Mouse (Mus musculus): Measurements from ENCODE around the gene Tubg1. TPM values are rescaled to one million over a fixed set of nuclear protein-coding genes. Genes with fewer than 3 reads are reported as not detected.
"Not testable (repeated sequence)": the region's sequence is repeated elsewhere in the genome, so short reads cannot be mapped to it uniquely, and the experiment has no call there.

Tubg1 gene
- polyA plus RNA-seq, 1 experiment from 2014 or later = 63.1 TPM

GRCm38 (mm10) chr11:101154648-101155047, 34.9 kb downstream of the Tubg1 start:
- no peak for ATAC-seq (ENCODE audit: insufficient number of reproducible peaks, insufficient read depth, low FRiP score, low read depth)
- Histone ChIP-seq H3K27me3 (ENCODE audit: control insufficient read depth, insufficient read depth, low read length) (0 out of 2 replicates have a peak, but pooled peaks cover 3% of the 10 kb centered on the region), H3K4me3 (ENCODE audit: control insufficient read depth in 1 of 2, insufficient read depth in 1 of 2, low read depth in 1 of 2, low read length in 2 of 2) (no peak overlapping the region), H3K4me2 (ENCODE audit: low read length) (no peak overlapping the region), H3K9me3 (ENCODE audit: control insufficient read depth, low read length) (no peaks in the 10 kb centered on the region), H3K4me1 (ENCODE audit: control insufficient read depth in 2 of 2, insufficient read depth in 2 of 2, low read length in 2 of 2) (peaks cover 5 to 6% of the 10 kb centered on the region in 2 experiments), H3K9ac (ENCODE audit: low read length) (no peak overlapping the region), H3K27ac (replicated peaks in 1 of 2; ENCODE audit: control insufficient read depth in 1 of 2, insufficient read depth in 1 of 2, low read depth in 2 of 2, low read length in 2 of 2) (no peak overlapping the region), H3K36me3 (ENCODE audit: control insufficient read depth, insufficient read depth, low read length) (no peaks in the 10 kb centered on the region)

DNA sequence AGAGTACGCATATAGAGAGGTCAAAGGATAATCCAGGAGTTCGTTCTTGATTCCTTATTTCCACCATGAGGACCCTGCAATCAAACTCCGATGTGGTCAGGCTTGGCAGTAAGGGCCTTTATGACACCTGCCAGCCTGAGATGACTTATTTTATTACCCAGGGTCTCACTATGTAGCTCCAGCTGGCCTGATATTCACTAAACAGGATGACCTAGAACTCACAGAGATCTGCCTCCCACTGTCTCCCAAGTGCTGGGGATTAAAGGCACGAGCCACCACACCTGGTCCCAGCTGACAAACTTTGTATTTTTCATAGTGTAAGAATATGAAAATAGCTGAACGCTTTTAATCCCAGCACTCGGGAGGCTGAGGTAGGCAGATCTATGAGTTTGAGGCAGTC, 35.4 kb downstream of the Tubg1 start:
- no peak overlapping the region for H3K9ac ChIP-seq (ENCODE audit: low read length)
- H3K4me2 ChIP-seq (ENCODE audit: low read length) = peak overlapping the region; percentile 74
- H3K27ac ChIP-seq (replicated peaks in 1 of 2; ENCODE audit: control insufficient read depth in 1 of 2, insufficient read depth in 1 of 2, low read depth in 2 of 2, low read length in 2 of 2) = no peak overlapping the region
- no peak overlapping the region for H3K4me3 ChIP-seq (ENCODE audit: control insufficient read depth in 1 of 2, insufficient read depth in 1 of 2, low read depth in 1 of 2, low read length in 2 of 2)
- 0 out of 2 replicates have a peak, but pooled peaks cover 3% of the 10 kb centered on the region for H3K27me3 ChIP-seq (ENCODE audit: control insufficient read depth, insufficient read depth, low read length)
- H3K9me3 ChIP-seq (ENCODE audit: control insufficient read depth, low read length) = no peaks in the 10 kb centered on the region
- ATAC-seq (ENCODE audit: insufficient number of reproducible peaks, insufficient read depth, low FRiP score, low read depth) = no peak
- WGBS = 71% methylated on average over 6 of the region's 6 CpGs
- peaks cover 5 to 6% of the 10 kb centered on the region in 2 experiments; a peak in 3 of 4 replicates for H3K4me1 ChIP-seq (ENCODE audit: control insufficient read depth in 2 of 2, insufficient read depth in 2 of 2, low read length in 2 of 2)
- H3K36me3 ChIP-seq (ENCODE audit: control insufficient read depth, insufficient read depth, low read length) = no peaks in the 10 kb centered on the region

- 3% methylated on average over 36 of the region's 36 CpGs for WGBS
- peak within 1 kb of the TSS; percentile 64 for H3K9ac ChIP-seq (ENCODE audit: low read length)
- peak; percentile 68; the same call in 1 of the 2 replicates for ATAC-seq (ENCODE audit: insufficient number of reproducible peaks, insufficient read depth, low FRiP score, low read depth)
- H3K4me3 ChIP-seq (ENCODE audit: control insufficient read depth in 1 of 2, insufficient read depth in 1 of 2, low read depth in 1 of 2, low read length in 2 of 2) = peak within 1 kb of the TSS; percentile 40 to 41
- 0 out of 4 replicates have a peak within 1 kb of the TSS, but pooled peaks of 1 of the 2 experiments have one; percentile 3 for H3K27ac ChIP-seq (replicated peaks in 1 of 2; ENCODE audit: control insufficient read depth in 1 of 2, insufficient read depth in 1 of 2, low read depth in 2 of 2, low read length in 2 of 2)
- H3K27me3 ChIP-seq (ENCODE audit: control insufficient read depth, insufficient read depth, low read length) = 0 out of 2 replicates have a peak, but pooled peaks cover 3% of the 10 kb centered on the region
- H3K4me2 ChIP-seq (ENCODE audit: low read length) = peak within 1 kb of the TSS; percentile 74
- no peaks in the 10 kb centered on the region for H3K9me3 ChIP-seq (ENCODE audit: control insufficient read depth, low read length)
- H3K36me3 ChIP-seq (ENCODE audit: control insufficient read depth, insufficient read depth, low read length) = no peaks in the 10 kb centered on the region
- peaks cover 5 to 6% of the 10 kb centered on the region in 2 experiments; a peak in 3 of 4 replicates for H3K4me1 ChIP-seq (ENCODE audit: control insufficient read depth in 2 of 2, insufficient read depth in 2 of 2, low read length in 2 of 2)
Measured at GRCm38 (mm10) chr11:101155728-101156371, 36.1 kb downstream of the Tubg1 start, which contains the start of gene Tubg2. Gene Tubg2 (plus strand): TSS chr11:101155907.

GRCm38 (mm10) chr11:101160151-101160550, 40.4 kb downstream of the Tubg1 start:
- not testable (repeated sequence) for H3K4me1 ChIP-seq (ENCODE audit: control insufficient read depth in 2 of 2, insufficient read depth in 2 of 2, low read length in 2 of 2); H3K27ac ChIP-seq (replicated peaks in 1 of 2; ENCODE audit: control insufficient read depth in 1 of 2, insufficient read depth in 1 of 2, low read depth in 2 of 2, low read length in 2 of 2); H3K9me3 ChIP-seq (ENCODE audit: control insufficient read depth, low read length); H3K4me2 ChIP-seq (ENCODE audit: low read length); H3K4me3 ChIP-seq (ENCODE audit: control insufficient read depth in 1 of 2, insufficient read depth in 1 of 2, low read depth in 1 of 2, low read length in 2 of 2); ATAC-seq (ENCODE audit: insufficient number of reproducible peaks, insufficient read depth, low FRiP score, low read depth); H3K9ac ChIP-seq (ENCODE audit: low read length)
- peaks cover 20% of the 10 kb centered on the region; the same call in 1 of the 2 replicates for H3K27me3 ChIP-seq (ENCODE audit: control insufficient read depth, insufficient read depth, low read length)
- H3K36me3 ChIP-seq (ENCODE audit: control insufficient read depth, insufficient read depth, low read length) = peaks cover 40% of the 10 kb centered on the region
- 65% methylated on average over 8 of the region's 10 CpGs for WGBS

- ATAC-seq (ENCODE audit: insufficient number of reproducible peaks, insufficient read depth, low FRiP score, low read depth) = not testable (repeated sequence)
Measured at GRCm38 (mm10) chr11:101160981-101161505, 41.3 kb downstream of the Tubg1 start.

GRCm38 (mm10) chr11:101161551-101161950, 41.8 kb downstream of the Tubg1 start:
- peaks cover 53% of the 10 kb centered on the region for H3K36me3 ChIP-seq (ENCODE audit: control insufficient read depth, insufficient read depth, low read length)
- H3K9ac ChIP-seq (ENCODE audit: low read length) = no peak overlapping the region
- ATAC-seq (ENCODE audit: insufficient number of reproducible peaks, insufficient read depth, low FRiP score, low read depth) = no peak
- peaks cover 4% of the 10 kb centered on the region in 2 experiments; a peak in 2 of 4 replicates for H3K4me1 ChIP-seq (ENCODE audit: control insufficient read depth in 2 of 2, insufficient read depth in 2 of 2, low read length in 2 of 2)
- peaks cover 27% of the 10 kb centered on the region; the same call in 1 of the 2 replicates for H3K27me3 ChIP-seq (ENCODE audit: control insufficient read depth, insufficient read depth, low read length)
- 88% methylated on average over 15 of the region's 15 CpGs for WGBS
- no peak overlapping the region for H3K4me3 ChIP-seq (ENCODE audit: control insufficient read depth in 1 of 2, insufficient read depth in 1 of 2, low read depth in 1 of 2, low read length in 2 of 2)
- H3K4me2 ChIP-seq (ENCODE audit: low read length) = no peak overlapping the region
- H3K9me3 ChIP-seq (ENCODE audit: control insufficient read depth, low read length) = no peaks in the 10 kb centered on the region
- H3K27ac ChIP-seq (replicated peaks in 1 of 2; ENCODE audit: control insufficient read depth in 1 of 2, insufficient read depth in 1 of 2, low read depth in 2 of 2, low read length in 2 of 2) = no peak overlapping the region

More at GRCm38 (mm10) chr11:101160981-101161505, 41.3 kb downstream of the Tubg1 start:
- whole genome bisulfite sequencing = 81% methylated on average over 6 of the region's 8 CpGs
- not testable (repeated sequence) for H3K4me2 ChIP-seq (ENCODE audit: low read length); H3K9me3 ChIP-seq (ENCODE audit: control insufficient read depth, low read length); H3K4me3 ChIP-seq (ENCODE audit: control insufficient read depth in 1 of 2, insufficient read depth in 1 of 2, low read depth in 1 of 2, low read length in 2 of 2); H3K27ac ChIP-seq (replicated peaks in 1 of 2; ENCODE audit: control insufficient read depth in 1 of 2, insufficient read depth in 1 of 2, low read depth in 2 of 2, low read length in 2 of 2); H3K9ac ChIP-seq (ENCODE audit: low read length); H3K4me1 ChIP-seq (ENCODE audit: control insufficient read depth in 2 of 2, insufficient read depth in 2 of 2, low read length in 2 of 2)
- Histone ChIP-seq H3K27me3 (ENCODE audit: control insufficient read depth, insufficient read depth, low read length) (peaks cover 24% of the 10 kb centered on the region; the same call in 1 of the 2 replicates), H3K36me3 (ENCODE audit: control insufficient read depth, insufficient read depth, low read length) (peaks cover 48% of the 10 kb centered on the region)

GRCm38 (mm10) chr11:101162301-101162700, 42.6 kb downstream of the Tubg1 start:
- Histone ChIP-seq H3K4me2 (ENCODE audit: low read length) (no peak overlapping the region), H3K9me3 (ENCODE audit: control insufficient read depth, low read length) (no peaks in the 10 kb centered on the region), H3K4me3 (ENCODE audit: control insufficient read depth in 1 of 2, insufficient read depth in 1 of 2, low read depth in 1 of 2, low read length in 2 of 2) (no peak overlapping the region), H3K27me3 (ENCODE audit: control insufficient read depth, insufficient read depth, low read length) (peaks cover 34% of the 10 kb centered on the region), H3K27ac (replicated peaks in 1 of 2; ENCODE audit: control insufficient read depth in 1 of 2, insufficient read depth in 1 of 2, low read depth in 2 of 2, low read length in 2 of 2) (no peak overlapping the region), H3K4me1 (ENCODE audit: control insufficient read depth in 2 of 2, insufficient read depth in 2 of 2, low read length in 2 of 2) (peaks cover 4% of the 10 kb centered on the region in 2 experiments; a peak in 2 of 4 replicates), H3K36me3 (ENCODE audit: control insufficient read depth, insufficient read depth, low read length) (peaks cover 61% of the 10 kb centered on the region), H3K9ac (ENCODE audit: low read length) (no peak overlapping the region)
- 63% methylated on average over 5 of the region's 5 CpGs for WGBS
- no peak for ATAC-seq (ENCODE audit: insufficient number of reproducible peaks, insufficient read depth, low FRiP score, low read depth)
